Mouse (Mus musculus): ENCODE measurements around the gene Fgd2.

Gene Fgd2

GRCm38 (mm10) chr17:29421319-29421718, 60.6 kb downstream of the Fgd2 start:
- in situ Hi-C loops (cut with MboI, MseI) = loop anchor here (5.0 kb wide), 1 partner anchor 56 kb away; no protein-coding TSS in a partner anchor

- in situ Hi-C loops (cut with MboI, MseI) = loop anchor here (5.0 kb wide), 1 partner anchor 55 kb away; no protein-coding TSS in a partner anchor
Measured at GRCm38 (mm10) chr17:29422337-29422736, 61.6 kb downstream of the Fgd2 start.

GRCm38 (mm10) chr17:29422912-29423504, 62.3 kb downstream of the Fgd2 start:
- in situ Hi-C loops (cut with MboI, MseI) = loop anchor here (5.0 kb wide), 1 partner anchor 54 kb away; no protein-coding TSS in a partner anchor

- in situ Hi-C loops (cut with MboI, MseI) = loop anchor here (5.0 kb wide), 1 partner anchor 53 kb away; no protein-coding TSS in a partner anchor
Measured at GRCm38 (mm10) chr17:29423991-29424390, 63.3 kb downstream of the Fgd2 start.

GRCm38 (mm10) chr17:29425345-29425744, 64.6 kb downstream of the Fgd2 start:
- in situ Hi-C loops (cut with MboI, MseI) = no loop called here

GRCm38 (mm10) chr17:29428213-29428612, 67.5 kb downstream of the Fgd2 start:
- in situ Hi-C loops (cut with MboI, MseI) = no loop called here

GRCm38 (mm10) chr17:29428826-29429225, 68.1 kb downstream of the Fgd2 start:
- in situ Hi-C loops (cut with MboI, MseI) = no loop called here
